17 mouse cellular contexts compared by ENCODE assay signal in the genomic region with DNA sequence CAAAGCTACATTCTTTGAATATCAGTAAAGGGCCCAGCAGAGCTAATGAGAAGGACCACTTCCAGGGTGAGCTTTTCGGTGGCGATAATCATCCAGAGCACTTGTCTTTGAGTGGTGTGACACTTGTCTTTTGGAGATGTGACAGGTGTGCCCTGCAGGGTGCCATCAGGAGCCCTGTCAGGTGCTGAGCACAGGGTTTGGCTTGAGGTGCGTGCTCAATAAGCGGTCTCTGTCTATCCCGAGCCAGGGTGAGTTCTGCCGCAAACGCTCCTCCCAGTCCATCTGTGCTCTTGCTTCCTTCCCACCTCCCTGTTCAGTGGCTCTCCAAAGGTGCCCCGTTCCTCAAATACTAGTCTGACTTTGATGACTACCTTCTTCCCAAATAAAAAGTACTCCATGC. TPM values are rescaled to one million over a fixed set of nuclear protein-coding genes. Genes with fewer than 3 reads are reported as not detected.
DNase-seq lines count a peak whose midpoint lies in the region; ATAC-seq and TF ChIP-seq lines count a peak whose summit lies in the region.
"Had no signal": no experiment of that assay in that cellular context is flagged by ENCODE, and none has a peak within 500 bp of the region (broad histone marks: within the 10 kb centered on the region; RNA-seq: fewer than 3 reads in every experiment).

No protein-coding gene starts in this region.

- intact Hi-C loops in heart, postnatal 25 days (cut with DNase I), result loop anchor here (5.0 kb wide), 1 partner anchor 34 kb away; the partner anchor contains the start of gene Camk2d

- H3K9ac ChIP-seq in heart, embryonic 11.5 days (ENCODE audit: low read depth, low read length), result no peak overlapping the region
- no peak overlapping the region for H3K9ac ChIP-seq in intestine, embryonic 14.5 days (ENCODE audit: low read length)
- H3K9ac ChIP-seq in intestine, postnatal 0 days (ENCODE audit: low read depth, low read length), result no peak overlapping the region
- H3K9ac ChIP-seq: embryonic facial prominence, embryonic 13.5 days had no signal

- H3K4me1 ChIP-seq in heart, embryonic 11.5 days (ENCODE audit: control insufficient read depth, insufficient read depth, low read length), result peaks cover 28% of the 10 kb centered on the region
- H3K4me1 ChIP-seq in intestine, embryonic 14.5 days (replicated peaks; ENCODE audit: control insufficient read depth, insufficient read depth, low read length), result no peaks in the 10 kb centered on the region
- no peaks in the 10 kb centered on the region for H3K4me1 ChIP-seq in intestine, postnatal 0 days (replicated peaks; ENCODE audit: control insufficient read depth, insufficient read depth, low read length)
- H3K4me1 ChIP-seq: embryonic facial prominence, embryonic 13.5 days had no signal

- H3K4me2 ChIP-seq in heart, embryonic 11.5 days, result peak overlapping the region; percentile 48
- H3K4me2 ChIP-seq in intestine, embryonic 14.5 days (ENCODE audit: low read length), result no peak overlapping the region
- H3K4me2 ChIP-seq in intestine, postnatal 0 days (replicated peaks; ENCODE audit: low read depth), result no peak overlapping the region
- H3K4me2 ChIP-seq: embryonic facial prominence, embryonic 13.5 days; liver, embryonic 11.5 days had no signal

- H3K4me3 ChIP-seq in heart, embryonic 11.5 days (ENCODE audit: low read depth, low read length), result no peak overlapping the region
- H3K4me3 ChIP-seq in intestine, embryonic 14.5 days (ENCODE audit: low read depth, low read length), result no peak overlapping the region
- no peak overlapping the region for H3K4me3 ChIP-seq in intestine, postnatal 0 days (ENCODE audit: low read depth, low read length)
- H3K4me3 ChIP-seq: embryonic facial prominence, embryonic 13.5 days had no signal

- H3K36me3 ChIP-seq in heart, embryonic 11.5 days (ENCODE audit: control insufficient read depth, insufficient read depth, low read length), result no peaks in the 10 kb centered on the region
- no peaks in the 10 kb centered on the region for H3K36me3 ChIP-seq in intestine, embryonic 14.5 days (ENCODE audit: control insufficient read depth, insufficient read depth, low read length)
- H3K36me3 ChIP-seq in intestine, postnatal 0 days (ENCODE audit: control insufficient read depth, insufficient read depth), result no peaks in the 10 kb centered on the region
- H3K36me3 ChIP-seq: embryonic facial prominence, embryonic 13.5 days had no signal

- H3K27ac ChIP-seq in heart, embryonic 11.5 days (ENCODE audit: low read depth, low read length), result peak overlapping the region; percentile 41; the same call in 1 of the 2 replicates
- no peak overlapping the region for H3K27ac ChIP-seq in intestine, embryonic 14.5 days (ENCODE audit: low read depth)
- H3K27ac ChIP-seq in intestine, postnatal 0 days (ENCODE audit: low read depth, low read length), result no peak overlapping the region
- H3K27ac ChIP-seq: embryonic facial prominence, embryonic 13.5 days had no signal

- H3K27me3 ChIP-seq in heart, embryonic 11.5 days (ENCODE audit: control insufficient read depth, insufficient read depth, low read length), result no peaks in the 10 kb centered on the region
- H3K27me3 ChIP-seq in intestine, embryonic 14.5 days (replicated peaks; ENCODE audit: control insufficient read depth, insufficient read depth, low read length), result no peaks in the 10 kb centered on the region
- H3K27me3 ChIP-seq in intestine, postnatal 0 days (replicated peaks; ENCODE audit: control insufficient read depth, insufficient read depth, low read length), result no peaks in the 10 kb centered on the region
- H3K27me3 ChIP-seq: embryonic facial prominence, embryonic 13.5 days had no signal

- TF ChIP-seq CTCF in intestine, postnatal 0 days (IDR thresholded peaks at IDR 0.05; ENCODE audit: low read depth), result no peak

- H3K9me3 ChIP-seq in heart, embryonic 11.5 days (replicated peaks; ENCODE audit: control insufficient read depth, low read length), result no peaks in the 10 kb centered on the region
- H3K9me3 ChIP-seq in intestine, embryonic 14.5 days (ENCODE audit: control insufficient read depth, low read length), result no peaks in the 10 kb centered on the region
- no peaks in the 10 kb centered on the region for H3K9me3 ChIP-seq in intestine, postnatal 0 days (ENCODE audit: control insufficient read depth)
- H3K9me3 ChIP-seq: embryonic facial prominence, embryonic 13.5 days had no signal

- 38% methylated on average over 8 of the region's 8 CpGs for WGBS in heart, embryonic 11.5 days (ENCODE audit: insufficient replicate concordance)
- WGBS in intestine, embryonic 14.5 days, result 89% methylated on average over 8 of the region's 8 CpGs
- 85% methylated on average over 8 of the region's 8 CpGs for WGBS in intestine, postnatal 0 days

- no peak for DNase-seq in heart, postnatal 25 days (ENCODE audit: low spot score)
- DNase-seq in intestine, embryonic 14.5 days (ENCODE audit: low spot score), result peak; percentile 35
- peak; percentile 94 for DNase-seq in cerebellum, adult 11-12 months
- peak; percentile 79 to 93 for DNase-seq in cerebellum, postnatal 14 days
- no peak for DNase-seq in kidney, adult 18-20 months
- DNase-seq: adrenal gland, postnatal 10 days; heart, postnatal 14 days; kidney, adult 9 months; kidney, postnatal 36 days; retina, postnatal 1 day; thymus, postnatal 4 days had no signal

- no peak for ATAC-seq in heart, embryonic 11.5 days (replicated peaks; ENCODE audit: insufficient number of reproducible peaks, low FRiP score, low TSS enrichment)
- ATAC-seq in intestine, embryonic 14.5 days (replicated peaks; ENCODE audit: low FRiP score, low TSS enrichment, low read depth), result no peak
- no peak for ATAC-seq in intestine, postnatal 0 days
- ATAC-seq: lung, postnatal 0 days; midbrain, embryonic 16.5 days had no signal

RNA-seq across cellular contexts. Expression of gene Camk2d, which starts 35.5 kb away (rescaled TPM):
- 106 and 114 TPM in 2 replicates for polyA plus RNA-seq in heart, embryonic 11.5 days (2014; fragmentation: Nextera tagmentation; extraction: Ambion mirVana)
- total RNA-seq in heart, postnatal 25 days (2021), result 100 to 1,000 TPM; 150 to 154 TPM
- 45.8 and 47.0 TPM in 2 replicates for polyA plus RNA-seq in intestine, embryonic 14.5 days (2014; fragmentation: Nextera tagmentation; extraction: Ambion mirVana)
- polyA plus RNA-seq in intestine, postnatal 0 days (2015; fragmentation: Nextera tagmentation; extraction: Ambion mirVana), result 42.6 and 50.4 TPM in 2 replicates

Comparison
In these comparisons a context has a peak if more than half of its experiments do, and no peak if none do; other contexts are left out.
1. DNase-seq: peak in intestine, embryonic 14.5 days (single experiment), cerebellum, adult 11-12 months (single experiment) and cerebellum, postnatal 14 days (2 of 2); none in heart, postnatal 25 days (single experiment) and kidney, adult 18-20 months (single experiment).